Mouse (Mus musculus): ENCODE results near the gene Ctrc.
A peak's percentile ranks its signal among the peaks of the same experiment; 100 is the strongest.
"Not testable (repeated sequence)": the region's sequence is repeated elsewhere in the genome, so short reads cannot be mapped to it uniquely, and the experiment has no call there.

Gene Ctrc

DNA sequence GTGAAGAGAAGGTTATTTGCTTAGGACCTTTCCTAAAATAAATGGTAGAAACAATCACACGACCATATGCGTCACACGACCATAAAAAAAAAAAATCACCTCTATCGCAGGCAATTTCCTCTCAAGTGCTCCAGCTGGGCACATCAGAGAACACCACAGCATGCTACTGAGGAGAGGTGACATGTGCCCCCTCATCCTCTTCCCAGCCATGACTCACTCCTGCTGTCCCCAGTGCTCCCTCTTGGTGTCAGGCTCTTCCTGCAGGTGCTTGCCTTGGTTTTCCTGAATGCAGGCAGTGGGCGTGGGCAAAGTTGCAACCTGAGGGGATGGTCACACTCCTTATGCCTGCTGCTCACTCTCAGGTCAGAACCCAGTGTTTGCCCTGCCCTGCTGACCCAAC lies 61.3 kb downstream of the Ctrc start:
- DNase-seq = no peak

DNA sequence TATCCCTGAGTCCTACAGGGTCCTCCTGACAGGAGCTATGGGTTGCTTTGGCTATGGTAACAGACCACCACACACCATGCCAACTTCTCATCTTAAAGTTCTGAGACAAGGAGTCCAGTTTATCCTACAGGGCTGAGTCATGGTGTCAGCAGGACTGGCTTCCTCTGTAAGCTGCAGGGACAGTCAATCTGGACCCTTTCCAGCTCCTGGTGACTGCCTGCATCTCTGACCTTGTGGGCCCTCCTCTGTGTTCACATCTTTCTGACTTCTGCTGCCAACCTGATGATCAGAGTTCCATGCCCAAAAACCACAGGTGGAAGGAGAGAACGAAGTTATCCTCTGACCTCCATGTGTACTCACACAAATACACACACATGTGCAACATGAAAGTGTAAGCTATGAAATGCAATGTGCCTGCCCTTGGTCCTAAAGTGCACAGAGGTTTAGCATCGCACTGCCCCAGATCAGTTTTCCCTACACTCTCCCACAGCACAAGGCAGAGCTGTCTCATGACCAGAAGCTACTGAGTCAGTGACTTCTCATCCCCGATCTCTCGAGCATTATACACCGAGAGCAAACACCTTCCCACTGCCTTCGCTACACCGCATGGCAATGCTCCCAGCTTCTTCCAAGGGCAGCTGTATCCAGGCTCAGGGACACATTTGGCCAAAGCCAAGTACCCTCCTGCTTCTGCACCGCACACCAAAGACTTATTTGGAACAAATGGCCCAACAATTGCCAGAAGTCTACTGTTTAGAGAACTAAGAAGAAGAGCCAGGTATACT lies 64.8 kb downstream of the Ctrc start:
- DNase-seq = peak; percentile 87

DNA sequence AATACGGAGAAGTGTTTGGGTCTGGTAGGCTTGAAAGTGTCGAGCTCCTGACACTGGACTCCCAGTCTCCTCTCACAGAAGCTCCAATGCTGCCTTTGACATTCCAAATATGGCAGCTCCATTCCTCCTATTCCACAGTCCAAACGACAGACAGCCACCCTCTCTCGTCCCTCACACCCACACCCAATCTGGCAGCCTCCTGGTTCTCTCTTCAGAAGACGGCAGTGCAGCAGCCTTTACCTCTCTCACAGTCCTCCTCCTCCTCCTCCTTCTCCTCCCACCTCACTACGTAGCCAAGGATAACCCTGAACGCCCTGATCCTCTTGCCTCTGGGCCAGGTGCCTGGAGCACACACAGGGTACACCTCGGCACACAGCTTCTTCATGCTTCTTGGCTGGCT lies 66.3 kb downstream of the Ctrc start:
- DNase-seq = no peak

DNA sequence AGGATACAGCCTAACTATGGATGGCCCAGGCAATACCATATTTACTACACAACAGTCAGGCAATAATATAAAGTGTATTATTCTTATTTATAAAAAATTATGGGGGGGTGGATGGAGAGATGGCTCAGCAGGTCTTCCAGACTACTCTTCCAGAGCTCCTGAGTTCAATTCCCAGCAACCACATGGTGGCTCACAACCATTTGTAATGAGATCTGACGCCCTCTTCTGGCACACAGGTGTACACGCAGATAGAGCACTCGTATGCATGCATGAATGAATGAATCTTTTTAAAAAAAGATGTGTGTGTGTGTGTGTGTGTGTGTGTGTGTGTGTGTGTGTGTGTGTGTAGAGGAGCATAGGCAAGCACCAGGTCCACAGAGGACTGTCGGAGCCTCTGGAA lies 73.1 kb downstream of the Ctrc start:
- DNase-seq = not testable (repeated sequence)

DNA sequence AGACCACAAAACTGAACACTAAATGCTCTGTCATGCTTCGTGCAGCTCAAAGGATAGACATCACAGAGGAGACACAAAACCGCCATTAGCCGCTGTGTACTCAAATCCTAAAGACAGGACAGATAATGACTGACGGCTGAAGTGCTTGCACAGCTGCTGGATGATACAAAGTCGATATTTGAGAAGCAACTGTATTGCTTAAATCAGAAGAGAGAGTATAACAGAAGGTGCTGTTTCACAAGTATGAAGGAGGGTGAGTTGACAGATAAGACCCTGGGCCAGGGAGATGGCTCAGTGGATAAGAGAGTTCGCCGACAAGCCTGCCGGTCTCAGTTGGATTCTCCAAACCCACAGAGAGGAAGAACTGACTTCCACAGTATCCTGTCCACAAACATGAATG lies 74.3 kb downstream of the Ctrc start:
- no peak for DNase-seq

DNA sequence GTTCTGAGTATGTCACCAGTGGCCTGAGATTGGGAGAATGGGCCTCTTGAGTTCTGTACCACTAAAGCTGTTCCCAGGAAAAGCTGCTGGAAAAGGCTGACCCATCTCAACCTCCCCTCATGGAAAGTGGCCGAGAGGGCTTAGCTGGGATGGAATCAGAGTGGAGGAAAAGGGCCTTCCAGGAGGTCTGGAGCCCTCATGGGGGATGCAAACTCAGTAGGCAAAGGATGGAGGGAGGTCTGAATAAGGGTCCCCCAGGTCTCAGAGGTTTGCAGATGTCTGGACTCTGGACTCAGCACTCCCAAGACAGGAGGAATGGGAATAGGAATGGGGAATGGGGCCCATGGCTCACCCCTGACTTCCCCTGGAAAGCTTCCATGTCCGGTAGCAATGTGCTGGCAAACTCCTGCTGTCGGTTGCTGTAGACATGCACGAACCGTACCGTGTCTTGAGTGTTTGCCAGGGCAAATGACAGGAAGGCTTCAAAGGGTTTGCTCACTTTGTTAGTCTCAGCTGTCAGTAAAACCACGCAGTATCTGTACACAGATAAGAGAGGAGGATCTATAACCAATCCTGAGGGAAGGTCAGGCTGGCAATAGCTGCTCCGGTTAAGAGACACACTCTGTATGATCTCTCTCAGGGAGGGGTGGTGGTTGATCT lies 76.5 kb downstream of the Ctrc start:
- peak; percentile 91 for DNase-seq

DNA sequence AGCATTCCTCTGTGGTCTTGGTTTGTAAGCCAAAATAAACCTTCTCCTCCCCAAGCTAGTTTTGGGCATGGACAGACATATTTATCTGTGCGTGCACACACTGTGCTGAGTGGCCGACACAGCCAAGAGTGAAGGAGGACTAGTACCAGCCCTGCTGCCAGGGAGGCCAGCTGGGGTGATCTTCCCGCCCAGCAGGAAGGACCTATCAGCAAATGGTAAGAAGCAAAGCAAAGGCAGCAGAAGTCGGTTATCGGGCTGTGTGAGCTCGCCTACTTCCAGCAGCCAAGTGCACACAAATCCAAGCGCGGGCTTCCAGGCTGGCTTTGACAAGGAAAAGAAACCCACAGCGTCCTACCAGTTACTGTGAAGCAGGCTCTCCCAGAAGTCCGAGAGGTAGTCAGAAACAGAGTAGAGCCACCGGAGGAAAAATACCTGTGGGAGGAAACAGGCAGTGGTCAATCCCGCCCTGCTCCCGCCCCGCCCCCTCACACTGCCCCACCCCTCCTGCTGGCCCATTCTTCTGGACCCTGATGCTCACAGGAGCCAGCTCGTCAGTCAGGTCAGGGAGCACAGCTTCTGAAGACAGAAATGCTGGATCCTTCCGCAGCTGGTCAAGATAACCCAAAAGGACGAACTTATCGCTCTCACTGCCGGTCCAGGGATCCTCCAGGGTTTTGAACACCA lies 78.7 kb downstream of the Ctrc start:
- peak; percentile 99 for DNase-seq

DNA sequence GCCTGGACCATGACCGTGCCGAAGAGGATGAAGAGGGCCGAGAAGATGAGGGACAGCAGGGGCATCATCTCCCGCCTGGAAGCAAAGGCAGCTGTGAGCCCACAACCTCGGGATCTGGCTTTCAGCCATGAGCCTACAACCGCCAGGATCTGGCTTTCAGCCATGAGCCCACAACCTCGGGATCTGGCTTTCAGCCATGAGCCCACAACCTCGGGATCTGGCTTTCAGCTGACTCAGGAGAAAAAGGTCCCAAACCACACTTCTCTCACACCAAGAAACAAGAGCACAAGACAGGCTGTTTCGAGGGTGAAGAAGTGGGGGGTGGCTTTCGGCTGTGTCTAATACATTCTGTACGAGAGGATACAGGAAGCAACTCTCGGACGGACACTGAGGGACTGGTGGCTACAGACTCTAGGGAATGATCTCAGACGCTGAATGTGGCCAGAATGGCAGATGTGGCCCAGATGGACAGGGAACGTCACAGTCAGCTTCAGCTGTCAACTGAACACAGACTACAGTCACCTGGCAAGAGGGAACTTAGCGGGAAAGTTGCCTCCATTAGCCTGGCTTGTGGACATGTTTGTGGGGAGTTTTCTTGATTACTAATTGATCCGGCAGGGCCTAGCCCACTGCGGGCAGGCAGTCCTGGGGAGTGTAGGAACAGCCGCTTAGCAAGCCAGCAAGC lies 79.3 kb downstream of the Ctrc start:
- no peak for DNase-seq

DNA sequence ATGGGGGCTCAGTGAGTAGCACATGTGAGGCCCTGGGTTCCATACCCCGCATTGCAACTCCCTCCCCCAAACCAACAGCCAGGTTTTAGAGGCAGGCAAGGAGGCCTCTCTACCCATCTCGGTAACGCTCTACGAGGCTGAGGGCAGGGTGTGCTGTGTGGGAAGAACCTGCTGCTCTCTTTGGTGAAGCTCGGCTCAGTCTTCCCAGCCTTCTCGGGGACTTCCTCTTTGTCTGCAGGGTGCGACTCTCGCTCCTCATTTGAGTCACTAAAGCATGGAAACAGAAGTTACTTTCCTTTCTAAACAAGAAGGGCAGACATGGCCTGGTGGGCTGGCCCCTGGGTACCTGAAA lies 79.9 kb downstream of the Ctrc start:
- DNase-seq = peak; percentile 96

DNA sequence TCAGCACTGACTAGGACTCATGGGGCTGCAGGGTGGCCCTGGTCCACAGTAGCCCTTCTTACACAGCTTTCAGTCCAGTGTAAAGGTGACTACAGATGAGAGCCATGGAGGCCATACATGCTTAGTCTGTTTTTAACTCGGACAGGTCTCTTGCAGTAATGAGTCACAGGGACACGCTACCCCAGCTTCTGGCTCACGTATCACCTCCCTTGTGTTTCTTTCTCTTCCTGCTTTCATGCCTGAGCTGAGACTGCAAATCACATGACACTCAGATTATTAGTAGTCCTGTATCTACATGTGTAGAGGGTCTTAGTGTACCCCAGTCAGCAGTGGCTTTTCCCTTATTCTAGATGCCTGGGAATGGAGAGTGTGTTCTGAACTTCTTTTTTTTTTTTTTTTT lies 81.2 kb downstream of the Ctrc start:
- no peak for DNase-seq
